Mouse (Mus musculus) lung, adult 18-20 months (tissue): Measurements from ENCODE around the gene Eps15l1.

Experiments used
- DNase-seq, 2 experiments: peaks; one replicate each; pipeline ENCODE4 v3.0.0; 2022; ENCODE audit warnings: mixed read lengths in 2 of 2

The Eps15l1 gene

GRCm38 (mm10) chr8:72421362-72422335, at the start of gene Eps15l1:
Eps15l1 (minus strand) TSS chr8:72421460.
- peak; percentile 99 to 100 for DNase-seq

- DNase-seq, result no peak
Observed at GRCm38 (mm10) chr8:72470684-72471083, 49.4 kb upstream of the Eps15l1 start.

GRCm38 (mm10) chr8:72469984-72470383, 48.7 kb upstream of the Eps15l1 start:
- no peak for DNase-seq

GRCm38 (mm10) chr8:72469243-72469642, 48.0 kb upstream of the Eps15l1 start:
- no peak for DNase-seq

DNA sequence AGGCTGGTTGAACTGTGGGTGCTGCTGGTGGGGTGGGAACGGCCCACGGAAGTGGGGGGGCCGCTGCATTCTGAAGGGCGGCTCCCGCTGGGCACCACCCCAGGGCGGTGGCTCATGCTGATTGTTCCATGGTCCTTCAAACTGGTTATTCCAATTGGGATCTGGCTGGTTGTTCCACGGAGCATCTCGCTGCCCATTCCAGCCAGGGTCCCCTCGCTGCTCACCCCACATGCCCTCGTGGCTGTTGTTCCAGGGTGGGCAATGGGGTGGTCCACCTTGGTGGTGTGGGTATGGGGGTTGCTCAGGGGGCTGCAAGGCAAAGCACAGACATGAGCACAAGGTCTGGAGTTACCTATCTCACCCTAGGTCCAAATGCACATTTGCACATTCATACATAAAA, 43.0 kb upstream of the Eps15l1 start:
- DNase-seq, result no peak

- no peak for DNase-seq
Observed at GRCm38 (mm10) chr8:72459881-72460533, 38.7 kb upstream of the Eps15l1 start.

DNA sequence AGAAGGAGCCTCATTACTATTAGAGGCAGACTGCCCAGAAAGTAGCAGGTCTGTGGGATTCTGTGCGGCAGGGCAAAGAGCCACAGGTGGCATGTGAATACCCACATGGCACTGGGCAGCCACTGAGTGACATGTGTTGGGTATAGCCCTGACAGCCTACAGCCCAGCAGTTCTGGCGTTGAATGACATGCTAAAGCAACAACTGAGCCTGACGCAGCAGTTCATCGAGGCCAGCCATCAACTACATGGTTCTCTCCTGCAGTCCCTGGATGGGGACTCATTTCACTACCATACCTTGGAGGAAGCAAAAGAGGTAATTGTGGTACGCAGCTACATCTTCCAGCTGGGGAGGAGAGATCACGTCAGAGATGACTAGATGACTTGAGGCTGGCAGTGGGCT, 37.2 kb upstream of the Eps15l1 start:
- no peak for DNase-seq

DNA sequence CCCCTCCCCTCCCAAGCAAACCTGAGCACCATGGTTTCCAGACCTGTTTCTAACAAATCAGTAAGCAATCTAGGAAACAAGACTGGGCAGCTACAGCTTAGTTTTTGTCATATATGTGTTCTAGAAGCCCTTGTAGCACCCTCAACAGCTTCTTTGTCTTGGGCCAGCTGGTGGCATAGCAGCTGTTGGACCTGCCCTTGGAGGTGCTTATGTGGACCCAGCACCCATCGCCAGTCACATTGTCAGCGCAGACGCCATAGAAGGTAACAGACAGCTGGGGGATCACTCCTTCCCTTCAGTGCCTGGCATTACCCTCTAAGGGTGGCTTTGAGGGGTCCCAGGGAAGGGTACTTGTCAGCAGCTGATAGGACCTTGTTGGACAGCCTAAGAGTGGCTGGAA, 36.5 kb upstream of the Eps15l1 start:
- no peak for DNase-seq

GRCm38 (mm10) chr8:72455317-72455716, 34.1 kb upstream of the Eps15l1 start:
- no peak for DNase-seq

DNA sequence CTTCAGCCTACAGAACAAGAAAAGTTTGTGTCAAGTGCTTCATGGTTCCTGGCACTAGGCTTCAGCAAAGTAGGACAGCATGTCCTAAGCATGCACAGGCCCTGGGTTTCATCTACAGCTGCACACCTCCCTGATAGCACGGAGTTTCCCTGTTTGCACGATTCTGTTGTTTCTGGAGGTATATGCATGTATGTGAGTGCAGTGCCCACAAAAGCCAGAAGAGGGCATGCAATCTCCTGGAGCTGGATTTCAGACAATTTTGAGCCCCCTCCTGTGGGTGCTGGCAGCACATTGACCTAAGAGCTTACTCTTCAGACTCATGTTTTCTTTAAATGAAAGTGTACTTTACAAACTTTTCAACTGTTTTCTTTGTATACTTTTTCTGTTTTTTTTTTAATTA, 32.6 kb upstream of the Eps15l1 start:
- no peak for DNase-seq

- DNase-seq, result no peak
Observed at GRCm38 (mm10) chr8:72451516-72451915, 30.3 kb upstream of the Eps15l1 start.

GRCm38 (mm10) chr8:72445071-72445470, 23.8 kb upstream of the Eps15l1 start:
- no peak for DNase-seq

- DNase-seq, result no peak
Observed at GRCm38 (mm10) chr8:72443994-72444350, 22.7 kb upstream of the Eps15l1 start.

- peak; percentile 99 for DNase-seq
Observed at GRCm38 (mm10) chr8:72443338-72443993, 22.2 kb upstream of the Eps15l1 start, which contains the start of the genes Calr3 and 1700030K09Rik. Calr3 (minus strand) TSS chr8:72443870. 1700030K09Rik (plus strand) TSS chr8:72443880.

- peak in 1 of 2 experiments; percentile 56 for DNase-seq
Observed at GRCm38 (mm10) chr8:72438248-72439015, 17.2 kb upstream of the Eps15l1 start.

GRCm38 (mm10) chr8:72434952-72435351, 13.7 kb upstream of the Eps15l1 start:
- DNase-seq, result peak in 1 of 2 experiments; percentile 26

- peak in 1 of 2 experiments; percentile 42 for DNase-seq
Observed at GRCm38 (mm10) chr8:72429676-72430075, 8.4 kb upstream of the Eps15l1 start.

DNA sequence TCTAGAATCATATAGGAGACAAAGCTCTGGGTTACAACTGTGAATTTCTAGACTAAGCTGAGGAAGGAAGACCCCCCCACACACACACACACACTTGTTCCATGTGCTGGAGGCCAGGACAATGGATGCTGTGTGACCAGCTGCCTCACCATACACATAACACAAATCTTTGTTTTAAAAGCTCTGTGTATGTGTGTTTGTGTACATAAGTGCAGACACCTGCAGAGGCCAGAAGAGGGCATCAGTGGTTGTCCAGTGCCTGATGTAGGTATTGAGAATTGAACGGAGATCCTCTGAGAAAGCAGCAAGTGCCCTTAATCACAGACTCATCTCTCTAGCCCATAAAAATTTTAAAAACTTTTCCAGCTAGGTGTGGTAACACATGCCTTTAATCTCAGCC, 1.7 kb upstream of the Eps15l1 start:
- DNase-seq, result no peak

DNA sequence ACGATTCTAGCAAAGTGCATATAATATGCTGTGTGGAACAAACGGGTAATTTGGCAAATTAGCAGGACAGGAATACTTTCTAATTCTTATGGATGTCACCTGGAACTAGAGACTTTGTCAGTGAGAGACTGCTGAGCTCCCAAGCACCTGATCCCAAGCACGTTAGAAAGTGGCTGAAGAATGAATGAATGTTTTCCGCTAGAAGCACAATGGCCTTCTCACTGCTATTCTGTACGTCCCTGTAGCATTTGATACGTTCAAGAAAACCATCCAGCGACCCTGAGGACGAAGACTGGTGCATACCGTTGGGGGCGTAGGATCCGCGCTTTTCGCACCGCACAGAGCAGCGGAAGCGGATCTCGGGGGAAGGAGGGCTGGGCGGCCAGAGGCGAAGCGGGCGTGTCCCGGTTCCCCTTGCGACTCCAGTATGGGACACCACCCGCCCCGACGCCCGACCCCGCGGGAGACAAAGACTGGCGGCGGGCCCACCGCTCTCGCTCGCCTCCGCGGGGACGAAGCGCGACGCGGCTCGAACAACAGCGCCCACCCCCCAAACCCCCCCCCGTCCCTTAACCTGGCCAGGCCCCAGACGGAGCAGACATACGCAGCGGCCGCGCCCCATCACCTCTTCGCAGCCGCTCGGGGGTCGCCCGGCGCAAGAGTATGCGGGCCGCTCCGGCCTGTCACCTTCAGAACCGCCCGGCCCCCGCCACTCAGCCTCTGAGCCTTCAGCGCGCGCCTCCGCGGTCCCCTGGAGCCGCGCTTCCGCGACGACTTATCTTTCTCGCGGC, 494 bp downstream of the Eps15l1 start:
- DNase-seq, result peak; percentile 44 to 51

GRCm38 (mm10) chr8:72418073-72418472, 3.2 kb downstream of the Eps15l1 start:
- DNase-seq, result no peak

DNA sequence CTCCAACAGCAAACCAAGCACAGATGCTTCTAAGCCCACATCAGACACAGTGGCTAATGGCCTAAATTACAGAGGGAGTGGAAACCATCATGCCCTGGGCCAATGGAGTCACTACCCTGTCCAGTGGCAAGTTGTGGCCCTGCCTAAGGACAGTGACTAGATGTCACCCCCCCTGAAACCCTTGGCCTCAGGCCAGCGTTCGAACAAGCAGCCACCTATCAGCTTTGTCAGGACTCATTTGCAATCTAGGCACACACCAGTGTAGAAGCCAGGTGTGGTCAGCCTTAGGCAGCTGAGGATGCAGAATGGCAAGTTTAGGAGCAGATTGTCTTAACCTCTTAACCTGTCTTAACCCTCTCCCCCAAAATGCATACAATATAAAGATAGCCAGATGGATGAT, 6.0 kb downstream of the Eps15l1 start:
- DNase-seq, result no peak

DNA sequence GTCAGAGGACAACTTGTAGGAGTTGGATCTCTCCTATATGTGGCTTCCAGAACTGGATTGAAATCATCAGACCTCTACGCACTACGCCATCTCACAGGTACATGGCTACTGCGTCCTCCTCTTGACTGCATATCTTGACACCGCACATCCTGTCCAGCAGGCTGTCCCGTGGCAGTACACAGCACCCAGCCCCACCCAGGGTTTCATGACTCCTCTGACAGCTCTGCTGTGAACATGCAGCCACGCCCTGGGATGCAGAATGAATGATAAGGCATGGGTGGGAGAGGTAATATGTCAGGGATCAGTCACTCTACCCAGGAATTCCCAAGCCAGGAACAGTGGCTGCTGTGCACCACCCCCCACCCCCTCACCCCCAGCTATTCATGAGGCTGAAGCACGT, 7.4 kb downstream of the Eps15l1 start:
- peak in 1 of 2 experiments; percentile 11 for DNase-seq
